Mouse (Mus musculus) spleen, adult 2 months (tissue): ENCODE measurements around the gene Tmem87b.

Experiments
- CTCF ChIP-seq: fragments of 200-500 bp; IDR thresholded peaks from 2 replicates; pipeline ENCODE4 v1.5.1; 2011; ENCODE audit warnings: mild to moderate bottlenecking, inconsistent platforms; ENCODE audit not compliant: insufficient read depth, insufficient read length, insufficient replicate concordance; ENCODE audit errors: extremely low read depth
- POLR2A ChIP-seq: fragments of 200-500 bp; IDR thresholded peaks from 2 replicates; pipeline ENCODE4 v1.6.1; 2011; ENCODE audit warnings: low read depth, low read length, inconsistent platforms

- TF ChIP-seq CTCF = no peak
- TF ChIP-seq POLR2A = no peak
Observed at GRCm38 (mm10) chr2:128790875-128791614, 26.9 kb upstream of the Tmem87b start.
